Mouse (Mus musculus) stomach, postnatal 0 days (tissue): Measurements from ENCODE around the gene Gsg1l.

ENCODE experiments used
- CTCF ChIP-seq: IDR thresholded peaks from 2 replicates; pipeline ENCODE4 v1.5.1; 2016; ENCODE audit warnings: antibody characterized with exemption, low read depth, mild to moderate bottlenecking, moderate library complexity
- EP300 ChIP-seq: optimal IDR thresholded peaks from 2 replicates; pipeline ENCODE3; 2016; ENCODE audit warnings: antibody characterized with exemption

- TF ChIP-seq CTCF: no peak
- no peak for TF ChIP-seq EP300
These were observed 221.8 kb downstream of the Gsg1l start for GRCm38 (mm10) chr7:125860421-125860820.
